15 mouse cellular contexts compared by ENCODE assay signal in the genomic region with DNA sequence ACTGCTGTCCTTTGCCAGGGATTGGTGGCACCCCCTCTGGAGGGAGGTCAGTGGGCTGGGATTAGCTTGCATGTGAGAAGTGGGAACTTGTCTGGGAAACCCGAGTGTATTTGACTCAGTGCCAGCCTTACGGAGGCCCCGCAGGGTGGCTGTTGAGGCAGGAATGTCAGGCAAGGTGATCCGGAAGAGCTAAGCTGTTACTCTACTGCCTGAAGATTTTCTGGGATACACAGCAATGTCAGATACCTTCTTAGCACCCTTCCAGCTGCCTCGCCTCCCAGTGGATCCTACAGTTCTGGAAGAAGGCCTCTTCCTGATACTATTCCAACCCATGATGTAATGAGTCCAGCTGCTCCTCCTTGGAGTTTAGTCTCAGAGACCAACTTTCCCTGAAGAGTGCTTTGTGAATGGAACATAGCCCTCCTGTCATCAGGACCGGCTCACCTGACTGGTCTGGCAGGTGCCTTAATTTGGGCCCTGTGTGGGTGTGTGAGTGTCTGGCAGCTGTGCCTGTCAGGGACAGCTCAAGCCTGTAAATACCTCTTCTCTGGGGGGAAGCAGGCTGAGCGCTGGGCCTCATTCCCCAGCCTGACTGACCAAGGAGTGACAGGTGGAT. TPM values are rescaled to one million over a fixed set of nuclear protein-coding genes. Genes with fewer than 3 reads are reported as not detected.
DNase-seq lines count a peak whose midpoint lies in the region; ATAC-seq lines count a peak whose summit lies in the region.
"Had no signal": no experiment of that assay in that cellular context is flagged by ENCODE, and none has a peak within 500 bp of the region (broad histone marks: within the 10 kb centered on the region; RNA-seq: fewer than 3 reads in every experiment).

No protein-coding gene starts in this region.

- no peaks in the 10 kb centered on the region for H3K27me3 ChIP-seq in limb, embryonic 12.5 days
- no peaks in the 10 kb centered on the region for H3K27me3 ChIP-seq in limb, embryonic 10.5 days (ENCODE audit: low read depth, poor library complexity, severe bottlenecking)
- no peaks in the 10 kb centered on the region for H3K27me3 ChIP-seq in embryonic facial prominence, embryonic 14.5 days (replicated peaks; ENCODE audit: control insufficient read depth, insufficient read depth, low read length)
- no peaks in the 10 kb centered on the region for H3K27me3 ChIP-seq in stomach, embryonic 14.5 days (ENCODE audit: control insufficient read depth, insufficient read depth, low read length)
- H3K27me3 ChIP-seq: CH12.LX had no signal

- DNase-seq in limb, embryonic 10.5 days (ENCODE audit: low spot score): no peak
- DNase-seq in embryonic facial prominence, embryonic 14.5 days (ENCODE audit: low spot score): peak; percentile 79
- peak; percentile 27 to 66 for DNase-seq in heart, postnatal 14 days
- DNase-seq in thymus, postnatal 25 days: no peak
- DNase-seq in spleen, postnatal 4 days (ENCODE audit: low spot score in 2 of 2): no peak
- DNase-seq in layer of hippocampus, adult 18-20 months (ENCODE audit: low spot score in 2 of 2): no peak
- DNase-seq: cerebellum, adult 18-20 months; kidney, postnatal 25 days; left cerebral cortex, postnatal 4 days; midbrain, embryonic 14.5 days had no signal

- H3K4me3 ChIP-seq in limb, embryonic 12.5 days (replicated peaks): no peak overlapping the region
- no peak overlapping the region for H3K4me3 ChIP-seq in limb, embryonic 10.5 days
- no peak overlapping the region for H3K4me3 ChIP-seq in embryonic facial prominence, embryonic 14.5 days (ENCODE audit: low read depth, low read length)
- H3K4me3 ChIP-seq in stomach, embryonic 14.5 days (ENCODE audit: low read depth, low read length): no peak overlapping the region
- H3K4me3 ChIP-seq: erythroblast, embryonic 14.5 days had no signal

- no peak overlapping the region for H3K4me2 ChIP-seq in limb, embryonic 12.5 days
- H3K4me2 ChIP-seq in embryonic facial prominence, embryonic 14.5 days (ENCODE audit: low read depth, low read length): no peak overlapping the region
- H3K4me2 ChIP-seq in stomach, embryonic 14.5 days (replicated peaks; ENCODE audit: low read depth, low read length): no peak overlapping the region

- peak; percentile 43; the same call in 1 of the 2 replicates for ATAC-seq in limb, embryonic 12.5 days (ENCODE audit: insufficient number of reproducible peaks, insufficient read depth, low FRiP score, low TSS enrichment, low read depth)
- ATAC-seq in embryonic facial prominence, embryonic 14.5 days (ENCODE audit: low read depth): peak; percentile 71
- ATAC-seq in stomach, embryonic 14.5 days (ENCODE audit: insufficient number of reproducible peaks, insufficient read depth, low FRiP score, low read depth): no peak
- ATAC-seq: activated CD4-positive, CD25-positive, alpha-beta regulatory T cell, adult 4 months had no signal

- peaks cover 3% of the 10 kb centered on the region; the same call in 1 of the 2 replicates for H3K36me3 ChIP-seq in limb, embryonic 12.5 days
- no peaks in the 10 kb centered on the region for H3K36me3 ChIP-seq in limb, embryonic 10.5 days
- no peaks in the 10 kb centered on the region for H3K36me3 ChIP-seq in embryonic facial prominence, embryonic 14.5 days (ENCODE audit: control insufficient read depth, insufficient read depth, low read length)
- H3K36me3 ChIP-seq in stomach, embryonic 14.5 days (ENCODE audit: control insufficient read depth, insufficient read depth, low read length): no peaks in the 10 kb centered on the region

- no peak overlapping the region for H3K9ac ChIP-seq in limb, embryonic 12.5 days (replicated peaks)
- H3K9ac ChIP-seq in embryonic facial prominence, embryonic 14.5 days (ENCODE audit: low read depth, low read length): no peak overlapping the region
- H3K9ac ChIP-seq in stomach, embryonic 14.5 days (replicated peaks; ENCODE audit: low read depth, low read length): no peak overlapping the region

- intact Hi-C loops in heart, postnatal 14 days (cut with DNase I): no loop called here

- H3K9me3 ChIP-seq in limb, embryonic 12.5 days: no peaks in the 10 kb centered on the region
- no peaks in the 10 kb centered on the region for H3K9me3 ChIP-seq in limb, embryonic 10.5 days (replicated peaks)
- no peaks in the 10 kb centered on the region for H3K9me3 ChIP-seq in embryonic facial prominence, embryonic 14.5 days (ENCODE audit: control insufficient read depth, low read length)
- no peaks in the 10 kb centered on the region for H3K9me3 ChIP-seq in stomach, embryonic 14.5 days (ENCODE audit: control insufficient read depth, low read depth, low read length)

- peaks cover 31% of the 10 kb centered on the region for H3K4me1 ChIP-seq in limb, embryonic 12.5 days (replicated peaks)
- H3K4me1 ChIP-seq in limb, embryonic 10.5 days: peaks cover 21% of the 10 kb centered on the region
- H3K4me1 ChIP-seq in embryonic facial prominence, embryonic 14.5 days (ENCODE audit: control insufficient read depth, insufficient read depth, low read length): peaks cover 49% of the 10 kb centered on the region
- H3K4me1 ChIP-seq in stomach, embryonic 14.5 days (ENCODE audit: control insufficient read depth, insufficient read depth, low read length): peaks cover 20% of the 10 kb centered on the region; the same call in 1 of the 2 replicates

- 0 out of 2 replicates have a peak overlapping the region, but pooled peaks have one; percentile 2 for H3K27ac ChIP-seq in limb, embryonic 12.5 days
- H3K27ac ChIP-seq in limb, embryonic 10.5 days: no peak overlapping the region
- peak overlapping the region; percentile 71 for H3K27ac ChIP-seq in embryonic facial prominence, embryonic 14.5 days (replicated peaks; ENCODE audit: low read depth, low read length)
- peak overlapping the region; percentile 36; the same call in 1 of the 2 replicates for H3K27ac ChIP-seq in stomach, embryonic 14.5 days (ENCODE audit: low read length)

- whole genome bisulfite sequencing in limb, embryonic 12.5 days: 71% methylated on average over 7 of the region's 7 CpGs
- WGBS in limb, embryonic 10.5 days: 80% methylated on average over 7 of the region's 7 CpGs
- 53% methylated on average over 7 of the region's 7 CpGs for WGBS in embryonic facial prominence, embryonic 14.5 days
- WGBS in stomach, embryonic 14.5 days: 56% methylated on average over 7 of the region's 7 CpGs

RNA-seq across cellular contexts. Expression of a gene that starts 56.6 kb away (rescaled TPM):
- polyA plus RNA-seq in limb, embryonic 12.5 days (2016; fragmentation: Nextera tagmentation; extraction: Ambion mirVana): 9.9 and 11.0 TPM in 2 replicates
- 7.0 and 7.6 TPM in 2 replicates for polyA plus RNA-seq in limb, embryonic 10.5 days (2016; fragmentation: Nextera tagmentation; extraction: Ambion mirVana)
- polyA plus RNA-seq in embryonic facial prominence, embryonic 14.5 days (2014; fragmentation: Nextera tagmentation; extraction: Ambion mirVana): 6.7 and 8.1 TPM in 2 replicates
- 10 to 100 TPM; 11.6 to 12.3 TPM for total RNA-seq in heart, postnatal 14 days (2021)
- polyA plus RNA-seq in stomach, embryonic 14.5 days (2014; fragmentation: Nextera tagmentation; extraction: Ambion mirVana): 8.6 and 11.9 TPM in 2 replicates
- total RNA-seq in layer of hippocampus, adult 18-20 months (2021): 100 to 1,000 TPM; 132 to 133 TPM

Comparison
In these comparisons a context has a peak if more than half of its experiments do, and no peak if none do; other contexts are left out.
1. DNase-seq: peak in embryonic facial prominence, embryonic 14.5 days (single experiment) and heart, postnatal 14 days (2 of 2); none in limb, embryonic 10.5 days (single experiment), thymus, postnatal 25 days (single experiment), spleen, postnatal 4 days (0 of 2) and layer of hippocampus, adult 18-20 months (0 of 2).